ENCODE assay signal across 8 mouse cellular contexts in the genomic region with DNA sequence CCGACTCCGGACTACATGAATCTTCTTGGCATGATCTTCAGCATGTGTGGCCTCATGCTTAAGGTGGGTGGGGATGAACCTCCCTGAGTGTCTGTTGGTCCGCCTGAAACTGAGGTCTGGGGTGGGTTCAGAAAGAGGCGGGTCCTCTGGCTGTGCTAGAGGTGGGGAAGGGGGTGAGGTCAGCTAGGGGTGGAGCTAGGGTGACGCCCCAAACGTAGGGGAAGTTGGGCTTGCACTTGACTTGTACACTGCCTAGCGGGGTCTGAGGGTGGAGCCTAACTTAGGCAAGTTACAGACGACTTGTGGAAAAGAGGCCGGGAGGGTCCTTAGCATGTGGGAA. TPM values are rescaled to one million over a fixed set of nuclear protein-coding genes. Genes with fewer than 3 reads are reported as not detected.
A peak's percentile ranks its signal among the peaks of the same experiment; 100 is the strongest.
DNase-seq lines count a peak whose midpoint lies in the region; ATAC-seq and TF ChIP-seq lines count a peak whose summit lies in the region.

Gene Wdr83, minus strand, starts transcription at position 91 of the 340 bp plus-strand sequence.

- H3K27me3 ChIP-seq in C2C12 (ENCODE audit: control insufficient read depth, insufficient read depth, insufficient read length) = no peaks in the 10 kb centered on the region
- H3K27me3 ChIP-seq in erythroblast, embryonic 14.5 days (ENCODE audit: control insufficient read depth) = no peaks in the 10 kb centered on the region
- no peaks in the 10 kb centered on the region for H3K27me3 ChIP-seq in heart, postnatal 0 days (ENCODE audit: control insufficient read depth, insufficient read depth, low read length)

- peak within 1 kb of the TSS; percentile 99 for H3K4me2 ChIP-seq in heart, postnatal 0 days (ENCODE audit: low read depth, low read length)

- peak within 1 kb of the TSS; percentile 81 for H3K27ac ChIP-seq in heart, postnatal 0 days (ENCODE audit: low read depth)

- peaks cover 67% of the 10 kb centered on the region for H3K4me1 ChIP-seq in erythroblast, embryonic 14.5 days (ENCODE audit: control insufficient read depth)
- peaks cover 20% of the 10 kb centered on the region for H3K4me1 ChIP-seq in heart, postnatal 0 days (ENCODE audit: control insufficient read depth, insufficient read depth)

- peak within 1 kb of the TSS; percentile 83 for H3ac ChIP-seq in C2C12 (ENCODE audit: control insufficient read depth, insufficient read length, low read depth)

- peak within 1 kb of the TSS; percentile 93 for H3K9ac ChIP-seq in heart, postnatal 0 days (replicated peaks; ENCODE audit: low read depth, low read length)

- H3K4me3 ChIP-seq in C2C12 (ENCODE audit: insufficient read depth, poor library complexity, severe bottlenecking) = peak within 1 kb of the TSS; percentile 69
- peak within 1 kb of the TSS; percentile 85 for H3K4me3 ChIP-seq in erythroblast, embryonic 14.5 days (replicated peaks)
- peak within 1 kb of the TSS; percentile 74 for H3K4me3 ChIP-seq in heart, postnatal 0 days (ENCODE audit: low read depth, low read length)

- no peak for TF ChIP-seq CTCF in C2C12 (IDR thresholded peaks at IDR 0.05; ENCODE audit: control insufficient read depth, insufficient read depth, insufficient read length)
- TF ChIP-seq CTCF in heart, postnatal 0 days (IDR thresholded peaks at IDR 0.05; ENCODE audit: low read depth) = no peak

- peaks cover 15% of the 10 kb centered on the region for H3K79me3 ChIP-seq in C2C12 (ENCODE audit: low read depth)

- ATAC-seq in heart, postnatal 0 days (ENCODE audit: insufficient read depth, low read depth) = peak; percentile 27; the same call in 1 of the 2 replicates

- H3K36me3 ChIP-seq in C2C12 (ENCODE audit: control insufficient read depth, insufficient read depth) = peaks cover 29% of the 10 kb centered on the region
- peaks cover 37% of the 10 kb centered on the region for H3K36me3 ChIP-seq in erythroblast, embryonic 14.5 days (ENCODE audit: control insufficient read depth)
- H3K36me3 ChIP-seq in heart, postnatal 0 days (replicated peaks; ENCODE audit: control insufficient read depth, insufficient read depth, low read length) = peaks cover 22% of the 10 kb centered on the region

- peak; percentile 96 for DNase-seq in R1 (ENCODE audit: low read depth, low spot score)
- peak; percentile 40 for DNase-seq in heart, postnatal 0 days (ENCODE audit: low spot score)
- no peak for DNase-seq in layer of hippocampus, postnatal 10 days (ENCODE audit: low spot score in 2 of 2)
- DNase-seq in lung, postnatal 14 days = peak; percentile 44
- DNase-seq in spleen, postnatal 4 days (ENCODE audit: low spot score in 2 of 2) = peak; percentile 72 to 79
- no peak for DNase-seq in right cerebral cortex, postnatal 25 days

- 2% methylated on average over 9 of the region's 9 CpGs for WGBS in heart, postnatal 0 days

- peaks cover 26% of the 10 kb centered on the region for H3K79me2 ChIP-seq in C2C12 (ENCODE audit: control insufficient read depth, insufficient read depth)

- no peaks in the 10 kb centered on the region for H3K9me3 ChIP-seq in erythroblast, embryonic 14.5 days (ENCODE audit: control insufficient read depth, low read length)
- no peaks in the 10 kb centered on the region for H3K9me3 ChIP-seq in heart, postnatal 0 days (replicated peaks; ENCODE audit: control insufficient read depth, low read length)

- no peak for TF ChIP-seq EP300 in heart, postnatal 0 days (IDR thresholded peaks at IDR 0.05; ENCODE audit: low read depth)

TF ChIP-seq in C2C12, 6 proteins besides CTCF, POLR2A, EP300 and RAD21:
- no peak for TF ChIP-seq CEBPB (IDR thresholded peaks at IDR 0.05; ENCODE audit: low read depth)
- no peak for TF ChIP-seq FOSL1 (IDR thresholded peaks at IDR 0.05; ENCODE audit: insufficient read depth, low read length, poor library complexity, severe bottlenecking)
- no peak for TF ChIP-seq USF1 (IDR thresholded peaks at IDR 0.05; ENCODE audit: low read depth)
- no peak for TF ChIP-seq MYOG (IDR thresholded peaks at IDR 0.05; ENCODE audit: control insufficient read depth, extremely low read depth, insufficient read length)
- TF ChIP-seq MAX (IDR thresholded peaks at IDR 0.05) = no peak
- no peak for TF ChIP-seq MYOD1 (IDR thresholded peaks at IDR 0.05; ENCODE audit: control insufficient read depth, insufficient read length, low read depth)
TF ChIP-seq in C2C12: peak in this region for 0.

RNA-seq across cellular contexts. Expression of gene Wdr83, which starts in this region (rescaled TPM):
- 25.0 TPM for polyA plus RNA-seq in C2C12 (2012; fragmentation: generic; extraction: Trizol)
- 2.7 and 4.7 TPM in 2 replicates for polyA plus RNA-seq in erythroblast, embryonic 14.5 days (2012)
- total RNA-seq in heart, postnatal 0 days (2014; rRNA removed; ENCODE audit: low replicate concordance) = 16.2 and 31.0 TPM in 2 replicates
- polyA plus RNA-seq in heart, postnatal 0 days (2015; fragmentation: Nextera tagmentation; extraction: Ambion mirVana) = 38.8 and 42.9 TPM in 2 replicates
- total RNA-seq in layer of hippocampus, postnatal 10 days (2021) = 10 to 100 TPM; 26.5 to 30.8 TPM

Comparison
In these comparisons a context has a peak if more than half of its experiments do, and no peak if none do; other contexts are left out.
1. DNase-seq: peak in R1 (single experiment), heart, postnatal 0 days (single experiment), lung, postnatal 14 days (single experiment) and spleen, postnatal 4 days (2 of 2); none in layer of hippocampus, postnatal 10 days (0 of 2) and right cerebral cortex, postnatal 25 days (single experiment).
2. Peak in every context shown above with its lines, with median percentiles within 50 percentile points of each other: H3K4me3 ChIP-seq.